Mouse (Mus musculus) testis, adult 2 months (tissue): ENCODE measurements around the gene Noto. TPM values are rescaled to one million over a fixed set of nuclear protein-coding genes. Genes with fewer than 3 reads are reported as not detected.

ENCODE experiments used
- H3K27ac ChIP-seq: fragments of 200-500 bp; 2 replicates; pipeline ENCODE4 v1.5.1; 2012; ENCODE audit warnings: low read depth, low read length; ENCODE audit not compliant: control insufficient read depth, insufficient read depth
- H3K27me3 ChIP-seq: fragments of 200-500 bp; 2 replicates; pipeline ENCODE4 v1.6.1; 2012; ENCODE audit warnings: mild to moderate bottlenecking, low read length, moderate library complexity; ENCODE audit not compliant: control insufficient read depth, insufficient read depth
- H3K36me3 ChIP-seq: fragments of 200-500 bp; 2 replicates; pipeline ENCODE4 v1.6.1; 2012; ENCODE audit warnings: mild to moderate bottlenecking, low read length; ENCODE audit not compliant: control insufficient read depth, insufficient read depth
- H3K4me1 ChIP-seq: fragments of 200-500 bp; 2 replicates; pipeline ENCODE4 v1.6.1; 2012; ENCODE audit warnings: low read length; ENCODE audit not compliant: control insufficient read depth, insufficient read depth
- H3K4me3 ChIP-seq: fragments of 200-500 bp; 2 replicates; pipeline ENCODE4 v1.5.1; 2012; ENCODE audit warnings: low read depth, mild to moderate bottlenecking, low read length, moderate library complexity, mixed read lengths; ENCODE audit not compliant: control insufficient read depth
- CTCF ChIP-seq: fragments of 200-500 bp; IDR thresholded peaks from 2 replicates; pipeline ENCODE4 v1.5.1; 2012; ENCODE audit warnings: low read depth, mild to moderate bottlenecking, inconsistent platforms, low read length, moderate library complexity; ENCODE audit not compliant: control insufficient read depth, insufficient read depth, insufficient replicate concordance
- POLR2A ChIP-seq: fragments of 200-500 bp; IDR thresholded peaks from 2 replicates; pipeline ENCODE4 v1.6.1; 2012; ENCODE audit warnings: low read depth, mild to moderate bottlenecking, inconsistent platforms, low read length, moderate library complexity; ENCODE audit not compliant: control insufficient read depth
- polyA plus RNA-seq: library from polyadenylated mRNA; depleted of rRNA; stranded (reverse); fragments of >200 nt; gene quantifications from 2 replicates; pipeline ENCODE4 v1.2.3, GENCODE M21; 2012; rRNA removed

Gene Noto
- polyA plus RNA-seq, result not detected in 2 replicates

GRCm38 (mm10) chr6:85423836-85424379 is at the start of gene Noto:
TSS of gene Noto (plus strand) at chr6:85423886.
- Histone ChIP-seq H3K27ac (no peak within 1 kb of the TSS), H3K4me1 (no peaks in the 10 kb centered on the region), H3K36me3 (no peaks in the 10 kb centered on the region), H3K27me3 (no peaks in the 10 kb centered on the region), H3K4me3 (no peak within 1 kb of the TSS)
- TF ChIP-seq CTCF (no peak), POLR2A (no peak)

DNA sequence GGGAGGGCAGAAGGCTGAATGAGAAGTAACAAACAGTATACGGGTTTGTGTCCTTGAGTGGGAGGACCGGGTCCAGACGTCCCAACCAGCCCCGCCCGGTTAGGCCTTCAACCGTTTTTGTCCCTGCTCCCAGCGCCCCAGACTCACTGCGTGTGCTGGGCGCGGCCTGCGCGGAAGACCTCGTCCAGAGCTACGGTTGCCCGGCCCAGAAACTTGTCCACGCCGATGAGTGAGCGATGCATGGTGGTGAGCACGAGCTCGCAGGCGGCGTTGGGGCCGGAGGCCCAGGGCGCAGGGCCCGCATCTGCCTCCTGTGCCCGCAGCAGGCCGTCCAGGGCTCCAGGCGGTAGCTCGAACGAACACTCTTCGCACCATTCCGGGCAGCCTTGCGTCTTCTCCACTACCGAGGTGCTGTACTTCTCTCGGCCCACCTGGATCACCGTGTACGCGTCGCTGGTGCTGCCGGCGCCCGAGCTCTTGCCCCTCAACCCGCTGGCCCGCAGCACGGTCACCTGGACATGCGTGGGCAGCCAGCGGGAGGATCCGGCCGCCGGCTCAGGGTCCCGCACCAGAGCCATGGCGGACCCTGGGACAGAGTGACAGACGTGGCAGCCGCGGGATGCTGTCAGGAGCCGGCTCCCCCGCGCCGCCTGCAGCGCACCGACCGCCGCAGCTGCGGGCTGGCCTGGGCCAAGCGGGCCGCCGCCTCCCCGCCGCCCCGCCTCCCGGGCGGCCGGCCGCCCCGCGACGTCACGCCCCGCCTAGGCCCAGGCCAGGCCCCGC is 49.5 kb upstream of the Noto start, which contains the start of gene Rab11fip5:
TSS of gene Rab11fip5 (minus strand) at position 684 of the 783 bp plus-strand sequence.
- Histone ChIP-seq H3K27me3 (no peaks in the 10 kb centered on the region), H3K4me1 (peaks cover 26% of the 10 kb centered on the region), H3K27ac (peak within 1 kb of the TSS; percentile 84), H3K36me3 (no peaks in the 10 kb centered on the region), H3K4me3 (peak within 1 kb of the TSS; percentile 90)
- TF ChIP-seq POLR2A (no peak; the same call in none of the 2 replicates), CTCF (no peak)

DNA sequence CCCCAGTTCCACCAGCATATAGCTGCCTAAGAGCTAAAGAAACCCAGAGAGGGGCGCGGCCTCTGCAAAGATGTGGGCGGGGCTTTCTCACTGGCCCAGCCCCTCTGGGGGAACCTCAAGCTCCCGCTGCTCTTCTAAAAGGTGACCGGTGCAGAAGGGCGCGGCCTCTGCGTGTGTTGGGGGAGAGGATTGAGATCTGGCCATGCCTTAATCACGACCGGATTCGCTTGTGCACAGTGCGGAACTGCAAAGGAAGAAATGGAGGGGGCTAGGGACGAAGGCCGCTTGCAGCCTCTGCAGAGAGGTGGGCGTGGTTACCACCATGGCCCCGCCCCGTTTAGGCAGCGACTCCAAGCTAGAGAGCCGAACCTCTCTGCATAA is 49.0 kb upstream of the Noto start:
- Histone ChIP-seq H3K4me3 (peak overlapping the region; percentile 90), H3K27me3 (no peaks in the 10 kb centered on the region), H3K36me3 (no peaks in the 10 kb centered on the region), H3K4me1 (peaks cover 21% of the 10 kb centered on the region), H3K27ac (peak overlapping the region; percentile 44; the same call in 1 of the 2 replicates)
- 0 out of 2 replicates have a peak, but pooled peaks have one; percentile 5 for TF ChIP-seq CTCF
- TF ChIP-seq POLR2A, result no peak; the same call in 1 of the 2 replicates

DNA sequence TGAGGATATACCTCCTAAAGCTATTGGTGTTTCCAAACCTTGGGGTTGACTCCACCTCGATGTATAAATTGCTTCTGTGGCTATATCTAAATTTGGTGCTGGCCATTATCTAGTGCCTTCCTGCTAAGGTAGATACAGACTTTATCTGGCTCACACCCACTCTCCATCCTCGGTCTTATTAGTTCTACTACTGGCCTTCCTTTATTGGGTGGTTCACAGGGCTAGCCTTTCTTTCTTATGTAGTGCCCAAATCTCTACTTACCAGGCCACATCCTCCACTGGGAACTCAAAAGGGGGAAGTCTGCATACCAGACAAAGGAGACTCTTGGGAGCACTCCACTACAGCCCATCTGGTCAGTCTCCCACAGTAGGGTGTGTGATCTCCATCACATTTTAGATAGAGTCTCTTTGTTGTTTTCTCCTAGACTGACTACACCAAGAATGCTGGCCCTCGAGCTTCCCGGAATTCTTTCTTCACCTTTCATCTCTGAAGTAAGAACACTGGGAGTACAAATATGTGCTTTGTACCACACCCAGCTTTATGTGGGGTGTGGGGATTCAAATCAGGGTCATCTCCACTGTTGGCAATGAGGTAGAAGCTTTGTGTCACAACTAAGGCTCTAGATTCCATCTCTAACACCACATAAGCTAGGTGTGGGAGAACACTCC is 46.5 kb upstream of the Noto start:
- no peak overlapping the region for H3K27ac ChIP-seq
- H3K27me3 ChIP-seq, result no peaks in the 10 kb centered on the region
- H3K4me3 ChIP-seq, result no peak overlapping the region
- H3K36me3 ChIP-seq, result no peaks in the 10 kb centered on the region
- no peak for TF ChIP-seq POLR2A
- no peak for TF ChIP-seq CTCF
- H3K4me1 ChIP-seq, result peaks cover 21% of the 10 kb centered on the region

- H3K27ac ChIP-seq, result no peak overlapping the region
- no peak for TF ChIP-seq CTCF
- no peak for TF ChIP-seq POLR2A
- no peaks in the 10 kb centered on the region for H3K27me3 ChIP-seq
- no peaks in the 10 kb centered on the region for H3K36me3 ChIP-seq
- no peak overlapping the region for H3K4me3 ChIP-seq
- peaks cover 15% of the 10 kb centered on the region for H3K4me1 ChIP-seq
Measured at GRCm38 (mm10) chr6:85377876-85378275, 45.8 kb upstream of the Noto start.

- Histone ChIP-seq H3K36me3 (no peaks in the 10 kb centered on the region), H3K4me3 (no peak overlapping the region)
Measured at GRCm38 (mm10) chr6:85378629-85379028, 45.1 kb upstream of the Noto start.

More at GRCm38 (mm10) chr6:85378629-85379028, 45.1 kb upstream of the Noto start:
- H3K4me1 ChIP-seq, result peaks cover 15% of the 10 kb centered on the region
- TF ChIP-seq CTCF, result no peak
- no peak for TF ChIP-seq POLR2A
- H3K27ac ChIP-seq, result no peak overlapping the region
- H3K27me3 ChIP-seq, result no peaks in the 10 kb centered on the region
